Mouse (Mus musculus) spleen, postnatal 10 days (tissue): ENCODE data around the gene 2410137M14Rik.
A peak's percentile ranks its signal among the peaks of the same experiment; 100 is the strongest.
"Not testable (repeated sequence)": the region's sequence is repeated elsewhere in the genome, so short reads cannot be mapped to it uniquely, and the experiment has no call there.

ENCODE experiments used
- DNase-seq, 2 experiments: peaks; one replicate each; pipeline ENCODE4 v3.0.0; 2021 to 2022; ENCODE audit warnings: low spot score in 2 of 2

2410137M14Rik gene

GRCm38 (mm10) chr17:36981221-36981813 lies at the start of gene 2410137M14Rik:
Gene 2410137M14Rik, minus strand, starts transcription at chr17:36981237.
- no peak for DNase-seq

DNA sequence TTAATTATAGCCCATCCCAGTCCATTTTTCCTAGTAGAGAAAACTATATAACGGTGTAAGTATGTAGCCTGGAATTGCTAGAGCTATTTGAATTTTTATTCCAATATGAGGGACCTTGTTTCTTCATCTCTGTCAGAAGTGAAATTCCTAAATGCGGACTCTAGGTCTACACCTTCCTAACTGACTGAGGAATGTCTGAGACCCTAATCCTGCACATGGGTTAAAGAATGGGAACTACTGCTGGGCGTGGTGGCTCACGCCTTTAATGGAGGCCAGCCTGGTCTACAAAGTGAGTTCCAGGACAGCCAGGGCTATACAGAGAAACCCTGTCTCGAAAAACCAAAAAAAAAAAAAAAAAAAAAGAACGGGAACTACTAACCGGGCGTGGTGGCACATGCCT lies 48.1 kb upstream of the 2410137M14Rik start:
- DNase-seq, result no peak

- DNase-seq, result peak in 1 of 2 experiments; percentile 72
Observed at GRCm38 (mm10) chr17:37028683-37029120, 47.7 kb upstream of the 2410137M14Rik start.

- DNase-seq, result no peak
Observed at GRCm38 (mm10) chr17:37028212-37028611, 47.2 kb upstream of the 2410137M14Rik start.

GRCm38 (mm10) chr17:37027486-37027885 lies 46.4 kb upstream of the 2410137M14Rik start:
- DNase-seq, result no peak

DNA sequence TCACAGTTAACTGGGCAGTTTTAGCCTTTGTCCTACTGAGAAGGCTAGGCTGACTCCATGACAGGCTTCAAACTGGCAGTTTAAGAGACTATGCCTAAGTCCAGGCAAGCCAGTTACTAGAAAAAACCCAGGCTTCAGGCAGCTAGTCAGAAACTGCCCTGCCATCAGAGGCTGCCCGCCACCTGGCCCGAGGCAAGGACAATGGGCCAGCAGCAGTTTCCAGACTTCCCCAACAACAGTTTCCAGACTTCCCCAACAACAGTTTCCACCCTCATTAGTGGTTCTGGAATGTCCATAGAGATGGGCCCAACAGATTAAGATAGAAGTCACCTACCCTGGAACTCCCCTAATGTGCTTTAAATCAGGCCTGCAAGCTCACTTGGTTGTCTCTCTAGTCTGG lies 45.4 kb upstream of the 2410137M14Rik start:
- no peak for DNase-seq

DNA sequence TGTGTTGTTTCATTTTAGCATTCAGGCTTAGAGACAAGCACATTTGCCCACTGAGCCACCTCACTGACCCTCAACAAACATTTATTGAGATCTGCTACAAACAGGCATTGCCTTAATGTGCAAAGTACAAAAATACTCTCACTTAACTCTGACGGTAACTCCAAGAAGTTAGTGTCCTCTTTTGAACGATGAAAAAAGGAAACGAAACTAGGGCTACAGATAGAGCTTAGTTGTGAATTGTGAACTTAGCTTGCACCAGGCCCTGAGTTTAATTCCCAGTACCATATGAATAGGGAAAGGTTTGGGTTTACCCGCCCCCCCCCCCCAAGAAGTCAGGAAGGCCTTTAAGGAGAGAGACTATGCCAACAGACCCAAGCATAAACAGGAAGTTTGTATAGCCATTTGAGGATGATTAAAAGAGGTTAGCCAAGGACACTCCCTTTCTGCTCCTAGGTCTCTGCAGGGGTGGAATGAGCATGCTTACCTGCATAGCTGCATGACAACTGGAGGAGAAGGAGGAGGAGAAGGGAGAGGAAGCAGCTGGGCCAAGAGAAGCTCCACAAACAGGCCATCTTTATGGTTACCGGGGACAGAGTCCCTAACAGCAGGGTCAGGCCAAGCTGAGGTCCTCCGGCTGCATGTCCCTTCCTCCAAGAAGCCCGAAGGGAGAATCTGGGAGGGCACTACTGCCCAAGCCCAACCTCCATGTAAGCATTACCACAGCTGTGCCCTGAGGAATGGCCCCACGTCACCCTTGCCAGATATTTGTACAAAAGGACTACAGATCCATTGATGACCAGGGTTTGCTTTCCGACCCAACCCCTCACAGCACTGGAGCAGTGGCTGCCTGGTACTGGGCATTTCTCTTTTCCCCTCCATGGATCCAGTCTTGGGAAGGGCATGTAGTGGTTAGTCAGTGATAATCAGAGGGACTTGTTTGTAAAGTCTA lies 41.9 kb upstream of the 2410137M14Rik start, which contains the start of gene Mog:
Gene Mog (minus strand): TSS at position 771 of the 949 bp plus-strand sequence.
- no peak for DNase-seq

DNA sequence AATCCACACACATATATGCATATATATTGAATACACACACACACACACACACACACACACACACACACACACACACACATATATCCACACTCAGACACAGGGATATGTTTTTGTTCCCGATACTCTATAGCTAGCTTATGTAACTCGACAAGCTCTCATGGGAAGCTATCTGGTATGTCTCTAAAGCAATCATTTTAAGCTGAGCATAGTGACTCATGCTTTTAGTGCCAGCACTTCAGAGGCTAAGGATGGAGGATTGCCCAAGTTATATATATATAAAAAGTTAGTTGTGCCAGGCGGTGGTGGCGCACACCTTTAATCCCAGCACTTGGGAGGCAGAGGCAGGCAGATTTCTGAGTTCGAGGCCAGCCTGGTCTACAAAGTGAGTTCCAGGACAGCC lies 38.2 kb upstream of the 2410137M14Rik start:
- not testable (repeated sequence) for DNase-seq

- DNase-seq, result no peak
Observed at GRCm38 (mm10) chr17:37018328-37018727, 37.3 kb upstream of the 2410137M14Rik start.

DNA sequence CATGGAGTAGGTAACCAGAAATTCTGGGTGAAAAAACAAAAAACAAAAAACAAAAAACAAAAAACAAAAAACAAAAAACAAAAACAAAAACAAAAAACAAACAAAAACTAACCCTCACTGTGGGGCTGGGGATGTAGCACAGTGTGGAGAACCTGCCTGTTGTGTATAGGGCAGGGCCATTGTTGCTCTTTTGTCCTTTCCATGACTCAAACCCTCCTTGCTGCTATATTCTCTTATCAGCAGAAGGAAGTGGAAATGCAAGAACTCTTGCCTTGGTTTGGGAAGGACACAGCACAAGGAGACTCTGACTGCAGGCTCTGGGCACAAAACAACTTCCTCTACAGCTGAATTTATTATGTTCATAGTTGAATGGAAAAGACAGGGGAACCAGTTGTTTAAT lies 35.3 kb upstream of the 2410137M14Rik start:
- no peak for DNase-seq

DNA sequence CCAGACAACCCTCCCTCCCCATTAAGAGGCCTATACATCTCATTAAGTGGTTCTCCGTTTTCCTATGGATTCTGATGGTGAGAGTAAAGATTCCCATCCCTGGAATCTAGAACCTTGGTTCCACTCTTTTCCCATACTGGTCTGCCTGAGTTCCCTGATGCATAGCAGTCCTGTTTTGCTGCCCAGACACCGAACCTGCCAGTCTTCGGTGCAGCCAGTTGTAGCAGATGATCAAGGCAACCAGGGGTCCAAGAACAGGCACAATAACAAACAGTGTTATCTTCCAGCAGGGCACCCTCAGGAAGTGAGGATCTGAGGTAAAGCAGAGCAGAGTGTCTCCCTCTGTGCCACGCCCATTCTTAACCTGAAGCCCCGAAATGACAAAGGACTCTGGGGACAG lies 31.1 kb upstream of the 2410137M14Rik start:
- no peak for DNase-seq

GRCm38 (mm10) chr17:37011719-37012118 lies 30.7 kb upstream of the 2410137M14Rik start:
- DNase-seq, result no peak

DNA sequence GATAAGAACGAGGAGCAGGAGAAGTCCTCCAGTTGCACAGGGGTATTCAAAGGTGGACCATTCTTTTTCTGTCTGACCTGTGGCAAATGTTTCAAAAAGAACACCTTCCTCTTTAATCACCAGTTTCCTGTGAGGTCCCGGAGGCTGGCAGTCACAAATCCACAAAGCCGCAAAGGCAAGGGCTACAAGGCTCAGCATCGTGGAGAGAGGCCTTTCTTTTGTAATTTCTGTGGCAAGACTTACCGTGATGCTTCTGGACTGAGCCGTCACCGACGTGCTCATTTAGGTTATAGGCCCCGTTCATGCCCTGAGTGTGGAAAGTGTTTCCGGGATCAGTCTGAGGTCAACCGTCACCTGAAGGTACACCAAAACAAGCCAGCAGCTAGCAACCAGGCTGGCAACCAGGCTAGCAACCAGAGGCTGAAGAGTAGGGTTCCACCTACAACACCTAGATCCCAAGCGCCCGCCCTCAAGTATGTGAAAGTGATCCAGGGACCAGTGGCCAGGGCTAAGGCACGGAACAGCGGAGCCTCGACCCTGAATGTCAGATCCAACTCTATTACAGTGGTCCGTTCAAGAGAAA lies 28.5 kb upstream of the 2410137M14Rik start:
- no peak for DNase-seq

DNA sequence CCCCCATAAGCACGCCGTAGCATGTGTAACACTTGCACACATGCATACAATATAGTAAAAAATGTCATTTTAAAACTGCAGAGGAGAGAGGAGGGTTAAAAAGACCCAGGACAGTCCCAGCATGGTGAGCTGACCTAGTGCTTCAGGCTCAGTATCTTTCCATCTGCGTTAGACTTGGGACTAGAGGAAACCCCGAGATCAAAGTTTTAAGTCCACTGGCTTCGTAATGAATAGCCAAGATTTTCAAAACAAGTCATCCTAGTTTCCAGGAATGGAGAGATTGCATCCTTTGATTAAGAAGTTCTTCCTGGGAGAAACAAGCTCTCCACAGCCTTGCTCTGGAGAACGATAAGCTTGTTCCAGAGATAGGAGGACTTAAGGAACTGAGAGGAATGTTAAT lies 27.1 kb upstream of the 2410137M14Rik start:
- DNase-seq, result no peak

- no peak for DNase-seq
Observed at GRCm38 (mm10) chr17:37003366-37003765, 22.3 kb upstream of the 2410137M14Rik start.

DNA sequence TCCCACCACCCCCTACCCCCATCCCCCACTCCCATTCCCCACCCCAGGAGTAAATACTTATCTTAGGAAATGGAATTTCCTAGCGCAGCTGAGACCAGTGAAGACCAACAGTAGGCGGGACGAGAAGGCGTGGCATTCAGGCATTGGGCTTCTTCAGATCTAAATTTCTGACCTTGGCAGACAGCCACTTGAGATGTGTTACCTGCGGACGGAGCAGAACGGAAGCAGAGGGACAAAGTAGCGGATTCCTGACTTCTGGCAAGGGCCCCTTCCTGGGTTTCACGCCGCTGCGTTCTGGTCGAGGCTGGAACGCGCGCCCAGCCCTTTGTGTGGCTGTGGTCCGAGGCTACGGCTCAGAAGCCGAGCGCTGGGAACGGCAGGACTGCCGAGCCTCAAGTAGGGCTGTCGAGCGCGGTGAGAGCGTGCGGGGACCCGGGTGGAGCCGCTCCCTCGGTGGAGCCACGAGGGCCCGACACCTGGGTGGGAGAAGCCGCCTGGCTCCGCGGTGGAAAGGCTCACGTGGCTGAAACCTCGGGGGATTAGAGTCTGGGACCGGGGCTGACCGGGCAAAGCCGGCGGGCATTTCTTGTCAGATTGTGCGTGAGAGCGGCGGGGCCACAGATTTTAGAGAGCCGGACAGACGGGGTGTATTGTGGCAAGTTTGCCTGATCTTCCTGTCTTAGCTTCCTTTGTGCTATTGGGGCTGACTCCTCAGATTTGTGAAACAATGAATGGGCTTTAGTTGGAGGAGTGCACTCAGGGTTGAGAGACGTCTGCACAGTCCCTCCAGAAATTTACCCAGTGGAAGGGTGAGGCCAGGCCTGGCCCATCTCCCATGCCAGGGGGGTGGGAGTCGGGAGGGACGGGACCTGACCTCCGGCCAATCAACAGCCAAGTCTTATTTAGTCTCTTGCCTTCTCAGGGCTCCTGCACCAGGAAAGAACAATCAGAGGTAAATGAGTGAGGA lies 21.6 kb upstream of the 2410137M14Rik start:
- DNase-seq, result no peak

DNA sequence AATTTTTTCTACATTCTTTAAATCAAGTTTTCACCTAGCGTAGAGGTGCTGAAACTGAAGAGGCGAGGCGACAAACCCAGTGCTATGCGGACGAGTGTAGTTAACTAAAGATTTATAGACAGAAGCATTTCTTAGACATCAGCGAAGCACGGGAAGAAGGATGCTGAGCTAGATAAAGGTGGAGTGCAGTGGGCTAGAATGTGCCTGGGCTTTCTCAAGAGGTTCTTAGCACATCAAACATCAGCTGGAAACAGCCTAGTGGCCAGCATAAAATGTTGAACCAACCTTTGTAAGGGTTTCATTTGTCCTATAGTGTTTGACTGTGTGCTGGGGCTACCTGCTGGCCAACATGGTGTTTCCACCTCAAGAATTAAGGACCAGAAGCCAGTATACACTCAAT lies 19.8 kb upstream of the 2410137M14Rik start, which contains the start of gene Zfp57:
Gene Zfp57 (plus strand): TSS at position 301 of the 400 bp plus-strand sequence.
- DNase-seq, result no peak

GRCm38 (mm10) chr17:36998477-36998876 lies 17.4 kb upstream of the 2410137M14Rik start:
- DNase-seq, result no peak

- DNase-seq, result peak; percentile 37 to 78
Observed at GRCm38 (mm10) chr17:36997033-36997735, 16.1 kb upstream of the 2410137M14Rik start.

DNA sequence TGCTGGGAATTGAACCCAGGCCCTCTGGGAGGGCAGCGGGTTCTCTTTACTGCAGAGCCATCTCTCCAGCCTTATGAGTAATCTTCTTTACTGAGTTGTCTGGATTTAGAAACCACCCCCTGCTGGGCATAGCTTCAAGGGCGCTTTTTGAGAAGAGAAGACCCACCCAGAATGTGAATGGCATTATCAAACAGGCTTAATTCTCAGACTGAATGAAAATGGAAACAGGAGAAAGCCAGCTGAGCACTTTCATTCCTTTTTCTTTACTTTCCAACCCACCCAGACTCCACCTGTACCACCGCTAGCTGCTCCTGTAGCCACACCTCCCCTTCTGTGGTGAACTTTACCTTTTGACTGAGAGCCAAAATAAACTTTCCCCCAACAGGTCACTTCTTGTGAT lies 14.4 kb upstream of the 2410137M14Rik start:
- no peak for DNase-seq

- no peak for DNase-seq
Observed at GRCm38 (mm10) chr17:36994528-36994927, 13.5 kb upstream of the 2410137M14Rik start.
